Mouse (Mus musculus) c-Kit-positive CD71-positive TER-119-positive erythroid progenitor cells, embryonic 14.5 days (primary cell): ENCODE measurements at regions not wholly inside any gene's neighbourhood (a gene's known extent, or its start where the extent isn't known, plus 50 kb on each side); places are given as distances from the start of the nearest gene placed in this dataset.
A peak's percentile ranks its signal among the peaks of the same experiment; 100 is the strongest.

Experiments
- DNase-seq: peaks from one replicate; pipeline ENCODE4 v3.0.0-alpha.2; 2013; ENCODE audit warnings: low spot score

DNA sequence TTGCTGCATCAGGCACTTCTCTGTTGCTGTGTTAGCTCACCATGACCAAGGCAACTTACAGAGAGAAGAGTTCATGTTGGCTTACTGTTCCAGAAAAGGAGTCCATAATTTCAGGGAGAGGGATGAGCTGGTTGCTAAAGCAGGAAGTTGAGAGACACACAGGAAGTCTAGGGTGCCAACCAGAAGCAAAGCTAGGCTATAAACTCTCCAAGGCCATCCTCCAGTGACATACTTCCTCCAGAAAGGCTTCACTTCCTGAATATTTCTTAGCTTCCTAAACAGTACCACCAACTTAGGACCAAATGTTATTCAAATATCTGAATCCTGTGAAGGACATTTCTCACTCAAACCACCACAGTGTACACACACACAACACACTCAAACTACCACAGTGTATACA lies 2010.6 kb downstream of the A830018L16Rik start:
- no peak for DNase-seq

DNA sequence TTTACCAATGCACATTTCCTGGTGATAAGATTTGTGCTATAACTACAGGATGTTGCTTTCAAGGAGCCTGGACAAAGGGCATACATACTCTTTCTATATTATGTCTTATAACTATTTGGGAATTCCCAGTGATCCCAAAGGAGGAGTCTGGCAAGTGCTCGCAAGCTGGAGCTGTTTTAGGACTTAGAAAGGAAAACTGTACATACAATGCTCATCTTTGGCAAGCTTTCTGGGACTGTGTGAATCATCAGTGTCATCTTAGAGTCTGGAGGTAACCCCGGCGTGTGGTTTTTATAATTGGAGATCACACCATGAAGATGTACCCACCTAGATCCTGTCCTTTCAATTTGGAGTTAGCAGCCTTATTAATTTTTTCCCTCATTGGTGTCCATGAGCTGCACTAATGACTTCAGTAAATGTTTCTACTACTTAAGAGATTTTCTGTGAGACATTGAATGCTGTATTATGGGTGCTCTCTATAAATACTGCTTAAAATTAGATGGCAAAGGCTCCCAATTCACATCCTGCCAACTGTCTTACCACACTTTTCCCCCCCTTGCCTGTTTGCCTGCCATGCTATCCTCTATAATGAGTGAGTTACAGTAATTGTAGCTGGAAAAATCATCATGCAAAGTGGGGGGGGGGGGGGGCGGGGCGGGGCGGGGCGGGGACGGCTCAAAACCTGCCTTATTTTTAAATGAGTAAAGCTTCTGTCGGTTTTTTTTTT lies 2011.9 kb downstream of the A830018L16Rik start:
- DNase-seq = no peak

DNA sequence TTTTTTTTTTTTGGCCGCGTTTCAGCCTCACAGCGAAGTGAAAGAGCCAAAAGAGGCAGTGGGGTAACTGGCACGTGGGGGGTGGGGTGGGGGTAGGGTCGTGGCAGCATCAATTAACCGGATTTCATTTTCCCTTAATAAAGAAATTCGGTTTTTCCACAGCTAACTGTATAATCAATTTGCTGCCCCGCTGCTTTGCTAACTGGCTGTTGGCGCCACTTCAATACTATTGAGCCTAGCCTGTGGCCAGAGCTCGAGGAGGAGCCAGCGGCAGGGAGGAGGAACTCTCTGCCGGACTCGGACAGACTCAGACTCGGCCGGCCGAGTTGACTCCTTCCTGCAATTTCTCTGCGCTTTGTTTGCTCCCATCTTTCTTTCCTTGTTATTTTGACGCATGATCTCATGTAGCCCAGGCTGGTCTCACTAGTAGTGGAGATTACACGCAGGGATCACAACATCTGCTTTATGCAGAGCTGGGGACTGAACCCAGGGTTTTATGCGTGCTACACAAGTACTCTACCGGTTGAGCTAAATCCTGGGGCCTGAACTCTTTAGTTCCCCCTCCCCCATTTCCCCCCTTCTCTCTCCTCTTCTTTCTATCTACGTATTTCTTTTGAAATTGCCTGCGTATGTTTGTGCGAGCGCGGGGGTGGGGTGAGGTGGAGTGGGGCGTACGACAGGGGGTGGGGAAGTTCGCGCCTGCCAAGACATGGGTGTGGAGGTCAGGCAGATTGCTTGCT lies 2012.6 kb downstream of the A830018L16Rik start:
- DNase-seq = peak; percentile 11

DNA sequence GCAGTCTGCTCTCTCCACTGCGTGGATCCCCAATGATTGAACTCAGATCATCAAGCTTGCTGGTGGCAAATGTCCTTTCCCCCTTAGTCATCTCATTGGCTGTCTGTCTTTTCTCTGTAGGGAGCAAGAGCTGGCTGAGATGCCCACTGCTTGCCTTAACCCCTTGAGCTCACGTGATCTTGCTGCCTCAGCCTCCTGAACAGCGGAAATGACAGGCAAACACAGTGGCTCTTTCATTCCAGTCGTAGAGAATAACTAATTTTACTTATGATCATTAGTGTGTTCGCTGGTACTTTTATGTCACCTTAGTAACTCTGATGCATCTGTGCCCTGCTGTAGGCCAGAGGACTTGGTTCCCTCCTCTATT lies 2013.1 kb downstream of the A830018L16Rik start:
- no peak for DNase-seq

DNA sequence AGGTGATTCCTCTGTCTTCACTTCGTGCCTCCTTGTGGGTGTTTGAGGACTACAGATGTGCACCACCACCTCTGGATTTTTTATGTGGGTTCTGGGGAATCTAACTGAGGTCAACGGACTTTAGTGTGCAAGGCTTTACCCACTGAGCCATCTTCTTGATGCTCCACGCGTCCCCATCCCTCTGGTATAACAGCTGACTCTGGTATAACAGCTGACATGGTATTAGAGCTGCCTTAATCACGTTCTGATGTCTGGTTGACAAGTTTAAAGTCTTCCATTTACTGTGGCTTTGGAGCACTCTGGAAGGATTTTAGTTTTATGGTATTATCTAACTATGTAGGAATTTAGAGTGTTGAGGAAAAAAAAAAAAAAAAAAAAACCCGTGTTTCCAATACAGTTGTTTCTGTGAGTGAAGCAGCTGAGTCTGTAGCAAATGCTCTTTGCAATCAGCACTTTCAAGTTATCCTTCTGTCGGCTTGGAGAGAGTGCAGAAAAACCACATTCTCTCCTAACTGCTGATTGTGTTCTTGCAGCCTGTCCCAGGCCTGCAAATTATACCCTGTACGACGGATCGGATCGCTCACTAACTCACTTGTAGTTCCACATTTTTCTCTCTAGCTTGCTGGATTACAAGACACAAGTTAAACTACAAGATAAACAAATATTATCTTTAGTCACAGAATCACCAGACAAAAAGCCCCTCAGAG lies 2013.7 kb downstream of the A830018L16Rik start:
- no peak for DNase-seq

DNA sequence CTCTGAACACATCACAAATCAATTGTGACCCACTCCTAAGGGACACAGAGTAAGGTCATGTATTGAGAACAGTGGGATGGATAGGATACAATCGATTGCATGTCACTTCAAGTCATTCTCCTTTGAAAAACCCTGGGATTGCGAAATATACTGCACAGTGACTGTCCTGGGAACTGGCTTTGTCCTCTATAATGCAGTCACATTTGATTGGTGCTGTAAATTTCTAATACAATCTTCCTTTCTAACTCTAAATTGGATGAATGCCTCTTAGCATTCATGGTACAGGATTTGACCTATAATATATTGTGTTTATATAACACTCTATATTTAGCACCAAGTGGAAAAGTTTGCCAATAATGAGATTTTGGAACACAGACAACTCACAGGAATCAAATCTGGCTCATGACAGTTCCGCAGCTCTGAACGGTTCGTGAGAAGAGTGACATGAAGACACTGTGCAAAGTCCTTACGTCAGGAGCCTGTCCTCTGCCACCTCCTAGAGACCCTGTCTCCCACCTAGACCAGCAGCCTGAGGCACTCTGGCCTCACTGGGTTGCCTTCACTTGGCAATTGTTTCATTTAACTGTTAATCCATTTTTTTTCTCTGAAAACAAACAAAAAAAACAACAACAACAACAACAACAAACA lies 2024.0 kb downstream of the A830018L16Rik start:
- DNase-seq = no peak

DNA sequence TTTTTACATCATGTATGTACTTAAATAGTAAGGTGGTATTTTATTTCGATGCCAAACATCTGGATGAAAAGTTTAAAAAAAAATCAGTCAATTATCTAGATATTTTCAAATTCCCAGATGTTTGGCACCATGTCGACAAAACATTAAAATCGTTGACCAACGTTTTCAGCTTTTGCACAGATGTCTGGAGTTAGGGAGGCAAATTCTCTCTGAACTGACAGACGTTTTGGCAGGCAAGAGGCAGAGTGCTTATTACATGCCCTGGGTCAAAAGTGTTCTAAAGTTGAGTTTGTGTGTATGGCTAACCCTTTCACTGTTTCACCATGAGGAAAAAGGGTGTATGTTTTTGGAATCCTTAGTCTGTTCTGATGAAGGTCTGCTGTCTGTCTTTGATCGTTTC lies 2028.5 kb downstream of the A830018L16Rik start:
- DNase-seq = no peak

DNA sequence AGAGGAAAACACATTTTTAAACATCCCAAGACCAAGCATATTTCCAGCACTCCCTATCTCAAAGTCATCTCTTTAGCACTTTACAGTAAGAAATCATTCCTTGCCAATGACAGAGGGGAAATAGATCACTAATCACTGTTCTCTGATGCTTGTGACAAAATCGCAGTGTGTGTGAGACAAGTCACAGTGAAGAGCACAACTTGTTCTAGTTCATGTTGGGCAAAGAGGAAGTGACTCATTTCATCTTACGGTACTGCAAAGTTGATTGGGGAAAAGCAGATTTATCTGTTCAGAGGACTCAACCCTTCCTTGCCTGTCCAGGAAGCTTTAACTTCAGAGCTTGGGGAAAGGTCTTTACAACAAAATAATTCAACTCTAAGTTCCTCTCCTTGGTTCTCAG lies 2040.6 kb downstream of the A830018L16Rik start:
- DNase-seq = no peak

DNA sequence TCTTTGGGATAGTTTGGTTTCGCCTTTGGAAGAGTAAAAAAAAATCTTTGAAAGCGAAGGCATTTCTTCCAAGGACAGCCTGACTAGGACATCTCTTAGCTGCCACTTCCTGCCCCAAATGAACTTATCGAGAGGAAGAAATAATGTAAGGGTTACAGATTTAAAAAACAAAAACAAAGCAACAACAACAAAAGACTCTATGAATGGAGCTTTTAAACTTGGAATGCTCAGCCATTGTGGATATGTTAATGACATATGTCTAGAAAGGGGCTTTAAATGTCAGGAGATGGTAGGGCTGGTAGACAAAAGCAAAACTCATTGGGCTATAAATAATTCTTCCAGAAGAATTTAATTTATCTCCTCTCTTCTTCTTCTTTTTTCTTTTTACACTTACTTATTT lies 2041.7 kb downstream of the A830018L16Rik start:
- no peak for DNase-seq

DNA sequence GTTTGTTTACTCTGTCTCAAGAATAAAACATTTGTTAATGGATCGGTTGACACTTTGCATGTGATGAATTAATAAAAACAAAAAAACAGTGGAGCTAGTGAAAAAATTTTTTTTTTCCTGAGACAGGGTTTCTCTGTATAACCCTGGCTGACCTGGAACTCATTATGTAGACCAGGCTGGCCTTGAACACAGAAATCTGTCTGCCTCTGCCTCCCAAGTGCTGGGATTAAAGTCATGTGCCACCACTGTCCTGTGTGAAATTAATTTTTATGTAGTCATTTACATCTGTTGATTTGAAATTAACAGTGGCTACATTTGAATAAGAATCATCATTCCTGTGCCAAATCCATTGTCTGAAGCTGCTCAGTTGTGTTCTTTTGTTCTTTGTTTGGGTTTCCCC lies 2050.4 kb downstream of the A830018L16Rik start:
- peak; percentile 60 for DNase-seq

DNA sequence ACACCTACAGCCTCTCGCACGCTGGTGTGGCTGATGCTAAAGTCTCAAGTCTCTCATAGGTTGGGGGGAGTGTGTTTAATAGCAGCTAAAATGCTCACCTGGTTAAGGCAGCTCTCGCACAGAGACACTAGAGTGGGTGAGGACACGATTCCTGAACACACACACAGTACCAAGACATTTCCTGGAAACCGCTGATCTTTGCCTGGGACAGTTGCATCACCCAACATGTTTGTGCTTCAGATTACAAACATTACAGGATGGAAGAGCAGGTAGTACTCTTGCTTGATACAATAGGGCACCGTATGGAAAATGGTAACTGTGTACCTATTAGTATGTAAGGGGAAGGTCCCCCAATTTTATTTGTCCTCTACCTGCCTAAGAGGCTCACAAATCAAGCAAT lies 2053.3 kb downstream of the A830018L16Rik start:
- no peak for DNase-seq

DNA sequence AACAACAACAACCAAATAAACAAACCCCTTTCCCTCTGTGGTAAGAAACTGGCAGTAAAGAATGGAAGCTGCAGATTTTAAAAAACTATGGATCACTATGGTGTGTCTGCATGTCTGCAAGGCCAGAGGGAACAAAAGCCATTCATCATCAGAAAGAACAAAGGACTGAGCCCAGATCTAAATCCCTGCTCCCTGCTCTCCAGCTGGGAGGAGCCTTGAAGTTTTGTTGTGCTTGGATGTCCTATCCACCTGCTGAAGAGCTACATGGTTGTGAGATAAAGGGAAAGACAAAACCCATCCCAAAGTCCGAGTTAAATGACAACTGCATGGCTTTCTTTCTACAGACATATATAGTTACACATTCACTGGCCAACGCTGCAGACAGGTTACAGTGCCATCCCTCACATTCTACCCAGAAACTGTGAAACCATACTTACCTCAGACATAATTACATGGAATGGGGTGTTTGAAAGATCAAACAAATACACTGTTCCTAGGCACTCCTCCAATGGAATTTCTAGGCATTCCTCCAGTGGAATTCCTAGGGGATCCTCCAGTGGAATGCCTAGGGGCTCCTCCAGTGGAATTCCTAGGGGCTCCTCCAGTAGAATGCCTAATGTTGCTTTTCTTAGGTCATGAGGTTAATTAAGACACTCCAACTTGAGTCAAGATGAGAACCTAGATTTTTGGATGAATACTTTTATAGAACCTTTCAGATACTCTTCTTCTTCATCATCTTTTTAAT lies 2054.2 kb downstream of the A830018L16Rik start:
- DNase-seq = no peak

DNA sequence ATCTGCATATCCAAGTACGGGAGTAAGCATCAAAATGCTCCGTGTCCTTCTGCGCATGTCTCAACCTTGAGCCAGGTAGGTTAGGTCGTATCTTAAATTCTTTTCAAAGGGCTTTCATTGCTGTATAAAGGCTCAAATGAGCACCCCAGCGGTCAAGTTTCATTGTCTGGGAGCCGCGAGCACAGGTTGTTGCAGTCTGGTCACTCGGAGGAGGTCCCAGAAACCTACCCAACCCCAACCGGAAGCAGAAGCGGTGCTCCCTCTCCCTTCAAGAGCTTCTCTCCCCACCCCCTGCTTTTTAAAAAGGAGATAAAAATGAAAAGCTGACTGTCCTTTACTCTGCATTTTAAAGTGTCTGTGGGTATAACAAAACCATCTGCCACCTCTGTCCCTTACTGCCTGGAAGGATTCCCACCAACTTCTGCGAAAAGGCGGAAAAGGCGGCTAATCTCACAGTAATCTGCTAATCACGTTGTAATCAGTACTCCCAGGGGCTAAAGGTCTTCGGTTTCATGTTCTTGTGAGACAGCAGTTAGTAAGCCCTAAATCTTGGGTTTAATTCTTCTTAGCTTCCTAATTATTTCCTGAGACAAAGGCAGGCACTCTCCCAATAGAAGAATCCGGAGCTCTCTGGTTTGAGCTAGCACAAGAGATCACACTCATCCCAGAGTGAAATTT lies 2081.0 kb downstream of the A830018L16Rik start:
- DNase-seq = no peak

DNA sequence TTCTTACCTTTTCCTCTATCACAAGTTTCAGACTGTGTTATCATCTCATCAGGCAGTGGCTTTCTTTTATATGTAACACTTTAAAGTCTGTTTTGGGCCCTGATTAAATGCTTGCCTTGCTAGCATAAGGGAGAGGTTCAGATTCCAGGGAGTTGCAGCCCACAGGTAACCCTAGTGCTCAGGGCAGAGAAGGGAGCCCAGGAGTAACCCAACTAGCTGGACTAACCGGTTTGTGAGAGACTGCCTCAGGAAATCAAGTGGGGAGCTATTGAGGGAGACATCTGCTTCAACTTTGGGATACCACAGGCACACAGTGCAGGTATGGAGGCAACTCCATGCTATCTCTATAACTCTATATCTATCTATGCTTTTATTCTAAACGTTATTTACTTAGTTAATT lies 2082.5 kb downstream of the A830018L16Rik start:
- no peak for DNase-seq

DNA sequence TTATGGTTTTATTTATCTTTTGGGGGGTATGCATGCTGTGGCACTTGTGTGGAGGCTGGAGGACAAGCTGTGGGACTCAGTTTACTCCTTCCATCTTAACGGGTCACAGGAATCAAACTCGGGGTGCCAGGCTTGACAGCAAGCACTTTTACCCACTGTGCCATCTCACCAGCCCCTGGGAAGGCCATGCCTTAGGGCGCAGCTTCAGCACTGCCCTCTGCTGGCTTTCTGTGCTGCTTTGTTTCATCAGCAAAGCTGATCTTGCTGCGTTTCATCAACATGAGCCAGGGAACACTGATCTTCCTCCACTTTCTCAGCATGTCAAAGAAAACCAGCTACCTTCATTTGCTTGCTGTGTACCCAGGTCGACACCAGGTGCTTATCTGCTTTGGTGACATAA lies 2086.6 kb downstream of the A830018L16Rik start:
- DNase-seq = no peak

DNA sequence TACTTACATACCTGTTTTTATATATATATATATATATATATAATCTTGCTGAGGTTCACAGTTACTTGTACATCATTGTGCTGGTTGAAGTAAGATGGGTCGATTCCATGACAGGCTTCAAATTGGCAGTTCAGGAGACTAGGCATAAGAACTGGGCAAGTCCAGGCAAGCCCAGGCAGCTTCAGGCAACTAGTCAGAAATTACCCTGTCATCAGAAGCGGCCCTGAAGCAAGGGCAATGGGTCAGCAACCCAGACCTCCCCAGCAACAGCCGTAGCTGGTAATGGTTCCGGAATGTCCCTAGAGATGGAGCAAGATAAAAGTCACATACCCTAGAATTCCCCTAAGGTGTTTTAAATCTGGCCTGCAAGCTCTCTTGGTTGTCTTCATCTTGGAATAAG lies 2088.0 kb downstream of the A830018L16Rik start:
- no peak for DNase-seq

DNA sequence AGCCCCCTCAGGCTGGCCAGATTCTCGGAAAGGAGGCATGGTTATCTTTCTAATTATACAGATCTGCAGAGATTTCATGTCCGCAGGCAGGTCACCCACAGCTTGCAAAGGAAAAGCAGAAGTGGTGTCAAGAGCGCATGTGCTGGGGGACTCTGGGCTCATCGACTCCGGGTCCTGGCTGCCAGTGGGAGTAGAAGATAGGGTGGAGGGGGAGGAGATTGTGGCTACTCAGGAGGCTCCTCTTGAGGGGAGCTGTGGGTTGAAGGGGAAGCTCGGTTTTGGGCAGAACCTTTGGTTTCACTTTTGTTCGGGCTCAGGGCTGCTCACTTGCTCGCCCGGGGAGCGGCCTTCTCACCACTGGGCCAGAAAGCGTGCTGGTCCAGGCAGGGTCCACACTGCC lies 2099.9 kb downstream of the A830018L16Rik start:
- DNase-seq = no peak
